Mouse (Mus musculus) lung, postnatal 0 days (tissue): ENCODE data around the gene Alox5.

Experiments
- CTCF ChIP-seq: IDR thresholded peaks from 2 replicates; pipeline ENCODE4 v1.5.1; 2016; ENCODE audit warnings: antibody characterized with exemption, mild to moderate bottlenecking
- EP300 ChIP-seq: IDR thresholded peaks from 2 replicates; pipeline ENCODE4 v1.6.1; 2016; ENCODE audit warnings: antibody characterized with exemption, mild to moderate bottlenecking, control low read depth

GRCm38 (mm10) chr6:116406152-116406551, 54.8 kb downstream of the Alox5 start:
- TF ChIP-seq EP300 = no peak
- TF ChIP-seq CTCF = no peak
